Mouse (Mus musculus) adrenal gland, adult (tissue): ENCODE measurements around the gene Antxr1.

Experiments used
- DNase-seq, 2 experiments: peaks; one replicate each; pipeline ENCODE4 v3.0.0; 2022 to 2023; ENCODE audit warnings: low spot score in 1 of 2; ENCODE audit not compliant: inconsistent age in 2 of 2

Gene Antxr1

GRCm38 (mm10) chr6:87335091-87335934 lies at the start of gene Antxr1:
Gene Antxr1 (minus strand): TSS chr6:87335821.
- peak; percentile 60 to 90 for DNase-seq

- peak in 1 of 2 experiments; percentile 62 for DNase-seq
Observed at GRCm38 (mm10) chr6:87384761-87385160, 49.1 kb upstream of the Antxr1 start.

- DNase-seq = peak; percentile 14 to 69
Observed at GRCm38 (mm10) chr6:87383926-87384691, 48.5 kb upstream of the Antxr1 start.

DNA sequence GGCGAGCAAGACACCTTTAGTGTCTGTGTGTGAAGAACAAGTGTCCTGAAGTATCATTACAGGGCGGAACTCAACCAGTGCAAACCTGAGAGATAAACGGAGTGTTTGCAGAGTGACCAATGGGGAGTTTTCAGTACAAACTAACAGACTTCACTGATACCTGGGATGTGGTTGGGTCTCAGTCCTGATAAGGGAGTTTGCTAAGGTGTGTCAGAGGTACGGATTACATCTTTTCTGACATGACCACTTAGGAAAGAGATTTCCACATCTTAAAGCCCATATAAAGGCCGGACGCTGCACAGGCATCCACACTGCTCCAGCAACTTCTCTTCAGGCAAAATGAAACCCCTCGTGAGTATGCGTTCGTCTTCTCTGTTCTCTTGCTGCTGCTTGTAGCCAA lies 37.4 kb upstream of the Antxr1 start, which contains the start of gene Gkn2:
Gkn2 (plus strand) TSS at position 301 of the 400 bp plus-strand sequence.
- DNase-seq = no peak

DNA sequence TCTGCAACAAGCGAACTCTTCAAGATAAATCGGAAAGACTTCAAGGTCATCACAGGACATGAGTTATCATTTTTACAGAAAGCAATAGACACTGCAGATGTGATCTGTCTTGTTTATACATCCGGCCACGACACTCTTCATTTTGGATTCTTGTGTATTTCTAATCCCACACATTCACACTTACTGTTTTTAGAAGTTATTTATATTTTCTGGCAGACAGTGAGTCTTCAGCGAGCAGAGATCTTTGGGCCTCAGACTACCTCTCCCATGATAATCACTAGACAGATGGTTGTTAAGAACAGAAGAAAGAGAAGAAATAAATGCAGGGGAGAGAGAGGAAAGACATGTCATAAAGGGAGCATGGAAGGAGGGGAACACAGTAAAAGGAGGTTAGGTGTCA lies 33.6 kb upstream of the Antxr1 start:
- DNase-seq = no peak

- no peak for DNase-seq
Observed at GRCm38 (mm10) chr6:87354441-87354840, 18.8 kb upstream of the Antxr1 start.

DNA sequence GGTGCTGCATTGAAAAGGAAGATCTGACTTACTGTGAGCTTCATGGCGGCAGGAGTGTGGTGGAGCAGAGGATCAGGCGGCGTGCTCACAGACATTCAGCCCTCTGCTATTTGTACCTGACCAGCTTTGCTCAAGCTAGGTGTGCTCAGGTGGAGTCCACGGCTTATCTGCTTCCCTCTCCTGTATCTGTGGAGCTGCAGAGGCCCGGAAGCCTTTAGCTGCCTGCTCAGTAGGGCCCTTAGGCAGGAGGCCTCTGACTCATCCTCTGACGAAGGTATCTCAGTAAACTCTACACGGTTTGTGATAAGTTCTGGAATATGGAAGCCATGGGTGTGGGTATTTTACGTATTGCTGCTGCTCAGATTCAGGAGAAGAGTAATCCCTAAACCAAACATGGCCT lies 15.2 kb upstream of the Antxr1 start, which contains the start of gene Gkn1:
Gkn1 (minus strand) TSS at position 114 of the 400 bp plus-strand sequence.
- DNase-seq = no peak

- DNase-seq = no peak
Observed at GRCm38 (mm10) chr6:87335935-87336295, 294 bp upstream of the Antxr1 start.

GRCm38 (mm10) chr6:87334361-87335090 lies 1.1 kb downstream of the Antxr1 start:
- DNase-seq = peak in 1 of 2 experiments; percentile 38

DNA sequence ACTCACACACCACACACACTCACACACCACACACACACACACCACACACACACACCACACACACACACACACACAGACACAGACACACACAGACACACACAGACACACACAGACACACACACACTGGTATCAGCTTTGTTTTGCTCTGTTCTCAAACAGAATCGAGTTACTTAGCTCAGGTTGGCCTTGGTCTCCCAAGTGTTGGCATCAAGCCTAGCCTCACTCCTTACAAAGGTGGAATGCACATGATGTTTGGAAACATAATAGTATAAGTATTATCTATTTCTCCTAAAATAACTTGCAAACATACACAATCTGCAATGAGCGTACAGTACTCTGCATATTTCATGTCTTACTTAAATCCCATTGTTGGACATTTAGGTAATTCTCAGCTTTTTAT lies 3.2 kb downstream of the Antxr1 start:
- DNase-seq = peak in 1 of 2 experiments; percentile 34

GRCm38 (mm10) chr6:87328265-87329173 lies 7.1 kb downstream of the Antxr1 start:
- no peak for DNase-seq

DNA sequence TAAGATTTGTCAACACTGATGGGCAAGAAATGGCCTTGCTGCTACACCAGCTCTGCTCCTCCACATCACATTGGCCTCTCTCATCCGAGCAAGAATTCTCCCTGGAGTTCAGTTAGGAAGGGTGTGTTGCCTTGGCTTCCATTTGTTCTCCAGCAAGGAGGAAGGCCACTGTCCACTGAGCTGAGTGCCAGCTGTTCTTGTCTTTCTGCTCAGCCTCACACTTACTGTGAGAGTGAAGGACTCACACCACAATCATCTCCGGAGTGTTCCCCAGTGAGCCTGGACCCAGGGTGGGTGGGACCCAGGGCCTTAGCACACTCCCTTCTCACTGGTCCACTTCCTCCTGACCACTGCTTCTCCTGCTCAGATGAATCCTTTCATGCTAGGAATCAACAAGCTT lies 8.7 kb downstream of the Antxr1 start:
- no peak for DNase-seq

GRCm38 (mm10) chr6:87323381-87323780 lies 12.2 kb downstream of the Antxr1 start:
- DNase-seq = peak; percentile 19 to 71

DNA sequence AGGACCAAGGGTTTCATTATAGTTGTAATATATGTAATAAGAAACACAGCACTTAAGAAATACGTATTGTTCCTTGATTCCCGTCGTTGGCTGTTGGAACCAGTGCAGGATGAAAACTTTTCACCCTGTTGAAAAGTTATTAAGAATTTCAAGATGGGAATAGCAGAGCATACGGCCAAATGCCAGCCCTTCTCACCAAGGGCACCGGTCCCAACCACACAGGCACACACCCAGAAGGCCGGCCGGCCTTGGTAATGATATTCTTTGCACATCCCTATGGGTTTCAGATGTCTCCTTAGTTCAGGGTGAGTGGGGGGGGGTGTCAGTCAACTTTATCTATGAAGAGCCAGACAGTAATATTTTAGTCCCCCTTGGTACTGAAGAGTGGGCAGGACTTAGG lies 17.0 kb downstream of the Antxr1 start:
- DNase-seq = no peak

DNA sequence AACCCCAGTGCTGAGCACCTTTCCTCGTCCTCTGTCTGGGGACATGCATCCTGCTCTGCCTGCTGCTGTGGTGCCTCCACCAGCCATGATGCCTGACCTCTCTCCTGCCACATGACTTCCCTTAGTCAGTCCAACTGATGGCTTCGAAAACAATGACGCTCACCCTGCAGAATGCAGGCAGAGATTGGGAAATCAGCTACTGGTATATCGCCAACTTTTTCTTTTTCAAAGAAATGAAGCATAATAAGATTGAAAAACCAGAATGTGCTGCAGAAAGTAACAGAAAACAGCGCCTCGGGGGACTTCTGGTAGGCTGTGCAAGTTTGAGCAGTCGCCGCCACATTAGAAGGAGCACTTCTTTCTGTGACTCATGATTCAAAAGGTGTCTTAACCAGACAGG lies 18.7 kb downstream of the Antxr1 start:
- peak in 1 of 2 experiments; percentile 80 for DNase-seq

DNA sequence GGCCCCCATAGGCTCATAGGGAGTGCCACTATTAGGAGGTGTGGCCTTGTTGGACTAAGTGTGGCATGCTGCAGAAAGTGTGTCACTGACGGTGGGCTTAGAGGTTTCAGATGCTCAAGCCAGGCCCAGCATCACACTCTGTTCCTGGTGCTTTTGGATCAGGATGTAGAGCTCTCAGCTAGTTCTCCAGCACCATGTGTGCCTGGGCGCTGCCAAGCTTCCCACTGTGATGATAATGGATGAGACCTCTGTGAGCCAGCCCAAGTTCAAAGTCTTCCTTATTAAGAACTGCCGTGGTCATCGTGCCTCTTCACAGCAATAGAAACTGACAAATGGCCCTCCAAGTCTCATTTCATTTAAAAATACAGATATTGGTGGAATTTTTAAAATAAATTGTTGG lies 22.9 kb downstream of the Antxr1 start:
- DNase-seq = no peak

DNA sequence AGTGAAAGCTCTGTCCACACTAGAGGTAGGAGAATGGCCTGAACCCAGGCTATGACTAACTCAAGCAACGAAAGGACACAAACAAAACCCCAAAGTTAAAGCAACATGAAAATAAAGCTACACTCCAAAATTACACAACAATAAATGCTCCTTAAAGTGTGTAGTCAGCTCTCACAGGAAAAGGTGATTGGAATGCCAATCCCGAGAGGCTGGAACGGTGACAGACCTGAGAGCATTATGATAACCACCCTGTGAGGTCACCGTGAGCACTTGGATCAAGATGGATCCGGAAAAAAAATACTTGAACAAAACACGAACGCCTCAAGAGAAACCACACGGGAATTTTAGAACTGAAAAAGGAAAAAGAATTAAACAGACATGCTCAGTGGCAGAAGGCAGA lies 31.1 kb downstream of the Antxr1 start:
- DNase-seq = no peak

- no peak for DNase-seq
Observed at GRCm38 (mm10) chr6:87302746-87303145, 32.9 kb downstream of the Antxr1 start.

DNA sequence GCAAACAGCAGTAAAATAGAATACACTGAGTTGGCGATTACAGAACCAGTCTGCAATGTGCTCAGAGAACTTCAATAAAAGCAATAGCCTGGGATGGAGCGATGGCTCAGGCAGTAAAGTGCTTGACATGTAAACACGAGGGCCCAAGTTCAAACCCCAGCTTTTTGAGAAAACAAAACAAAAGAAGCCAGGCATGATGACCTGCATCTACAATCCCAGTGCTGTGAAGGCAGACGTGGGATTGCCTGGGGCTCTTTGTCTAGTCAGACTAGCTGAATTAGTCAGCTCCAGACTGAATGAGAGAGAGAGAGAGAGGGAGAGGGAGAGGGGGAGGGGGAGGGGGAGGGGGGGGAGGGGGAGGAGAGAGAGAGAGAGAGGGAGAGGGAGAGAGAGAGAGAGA lies 33.6 kb downstream of the Antxr1 start:
- no peak for DNase-seq

DNA sequence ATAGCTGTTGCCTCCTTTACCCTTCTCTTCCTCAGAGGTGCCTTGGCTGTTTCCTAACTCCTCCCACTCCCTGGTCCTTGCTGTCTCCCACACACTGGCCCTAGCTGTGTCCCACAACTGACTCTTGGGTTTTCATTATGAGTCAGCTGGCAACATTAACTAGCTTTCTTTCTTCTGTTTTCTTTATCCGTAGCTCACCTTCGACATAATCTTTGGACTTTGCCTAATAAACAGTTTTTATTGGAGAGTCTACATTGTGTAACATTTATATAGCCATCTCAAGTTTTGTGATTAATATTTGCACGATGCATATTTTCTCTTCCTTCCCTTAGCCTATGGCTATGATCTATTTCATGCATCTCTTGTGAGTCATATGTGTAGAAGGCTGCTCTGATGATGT lies 40.7 kb downstream of the Antxr1 start:
- DNase-seq = no peak
